Mouse (Mus musculus) forebrain, embryonic 11.5 days (tissue): ENCODE measurements around the gene Gm20388. TPM values are rescaled to one million over a fixed set of nuclear protein-coding genes. Genes with fewer than 3 reads are reported as not detected.

Source experiments
- ATAC-seq: fragments of 200-750 bp; cut with Nextera tagmentation; replicated peaks from 2 replicates; pipeline ENCODE4 v1.8.0; 2017; ENCODE audit warnings: moderate TSS enrichment; ENCODE audit not compliant: low FRiP score
- DNase-seq: peaks from one replicate; pipeline ENCODE4 v3.0.0-alpha.2; 2017; ENCODE audit warnings: low spot score
- H3K27ac ChIP-seq: fragments of 300-500 bp; sonication (generic); 2 replicates; pipeline ENCODE4 v1.5.1; 2014; ENCODE audit warnings: low read depth, low read length
- H3K27me3 ChIP-seq: fragments of 300-500 bp; sonication (generic); 2 replicates; pipeline ENCODE4 v1.6.1; 2014; ENCODE audit warnings: mild to moderate bottlenecking, low read length, mixed read lengths; ENCODE audit not compliant: control insufficient read depth, insufficient read depth
- H3K36me3 ChIP-seq: fragments of 300-500 bp; sonication (generic); 2 replicates; pipeline ENCODE4 v1.6.1; 2014; ENCODE audit warnings: mild to moderate bottlenecking, low read length, moderate library complexity, mixed read lengths; ENCODE audit not compliant: control insufficient read depth, insufficient read depth
- H3K4me1 ChIP-seq: fragments of 300-500 bp; sonication (generic); replicated peaks from 2 replicates; pipeline ENCODE4 v1.6.1; 2014; ENCODE audit warnings: low read length, mixed read lengths; ENCODE audit not compliant: control insufficient read depth, insufficient read depth
- H3K4me2 ChIP-seq: fragments of 300-500 bp; sonication (generic); 2 replicates; pipeline ENCODE4 v1.6.1; 2014; ENCODE audit warnings: low read depth, mild to moderate bottlenecking, low read length, moderate library complexity, mixed read lengths; ENCODE audit not compliant: severe bottlenecking
- H3K4me3 ChIP-seq: fragments of 300-500 bp; sonication (generic); 2 replicates; pipeline ENCODE4 v1.5.1; 2014; ENCODE audit warnings: low read depth, low read length
- H3K9ac ChIP-seq: fragments of 300-500 bp; sonication (generic); 2 replicates; pipeline ENCODE4 v1.6.1; 2014; ENCODE audit warnings: low read length
- H3K9me3 ChIP-seq: fragments of 300-500 bp; sonication (generic); 2 replicates; pipeline ENCODE4 v1.6.1; 2016; ENCODE audit warnings: low read length, mixed read lengths; ENCODE audit not compliant: control insufficient read depth
- WGBS: fragments of 180-500 bp; shearing (Covaris S2); extraction: QIAGEN DNeasy Blood & Tissue Kit; methylation state at CpG from one replicate; pipeline ENCODE4 v1.1.7; 2014; 5-methylcytosine and 5-hydroxymethylcytosine counted together
- polyA plus RNA-seq: library from polyadenylated mRNA; unstranded; fragments of >200 nt; fragmentation: Nextera tagmentation; extraction: Ambion mirVana; gene quantifications from 2 replicates; pipeline ENCODE4 v1.2.1, GENCODE M21; 2014

The Gm20388 gene
- polyA plus RNA-seq, 1 experiment from 2014 or later, result not detected

- H3K9ac ChIP-seq, result no peak overlapping the region
- no peaks in the 10 kb centered on the region for H3K4me1 ChIP-seq
- ATAC-seq, result no peak
- H3K27me3 ChIP-seq, result no peaks in the 10 kb centered on the region
- no peak overlapping the region for H3K27ac ChIP-seq
- DNase-seq, result no peak
- 81% methylated on average over 26 of the region's 26 CpGs for WGBS
- H3K36me3 ChIP-seq, result no peaks in the 10 kb centered on the region
- no peak overlapping the region for H3K4me3 ChIP-seq
- H3K4me2 ChIP-seq, result no peak overlapping the region
- no peaks in the 10 kb centered on the region for H3K9me3 ChIP-seq
Observed at GRCm38 (mm10) chr8:122306660-122307399, 2396.2 kb downstream of the Gm20388 start.

DNA sequence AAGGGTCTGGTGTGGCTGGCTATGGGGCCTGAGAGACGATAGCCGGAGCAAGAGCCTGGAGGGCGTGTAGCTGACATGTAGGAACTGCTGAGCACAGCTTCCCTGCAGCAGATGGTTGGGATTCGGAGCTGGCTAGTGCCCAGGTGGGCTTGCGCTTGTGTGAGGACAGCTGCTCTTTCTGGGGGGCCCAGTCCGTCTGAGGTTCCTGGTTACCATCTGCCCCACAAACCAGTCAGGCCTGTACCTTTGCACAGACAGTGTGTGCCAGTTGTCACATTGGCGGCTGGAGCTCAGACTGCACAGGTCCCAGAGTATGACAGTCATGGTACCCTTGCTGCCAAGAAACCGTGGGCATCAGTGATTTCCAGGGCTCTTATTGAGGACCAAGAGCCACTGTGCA lies 2397.2 kb downstream of the Gm20388 start:
- no peak overlapping the region for H3K27ac ChIP-seq
- H3K27me3 ChIP-seq, result no peaks in the 10 kb centered on the region
- WGBS, result 86% methylated on average over 8 of the region's 8 CpGs

GRCm38 (mm10) chr8:122309272-122309671 lies 2398.6 kb downstream of the Gm20388 start:
- WGBS, result 84% methylated on average over 12 of the region's 12 CpGs
- Histone ChIP-seq H3K9ac (no peak overlapping the region), H3K27me3 (no peaks in the 10 kb centered on the region), H3K36me3 (no peaks in the 10 kb centered on the region), H3K27ac (no peak overlapping the region), H3K9me3 (no peaks in the 10 kb centered on the region), H3K4me1 (no peaks in the 10 kb centered on the region), H3K4me3 (no peak overlapping the region), H3K4me2 (no peak overlapping the region)
- ATAC-seq (no peak), DNase-seq (no peak)

More for the DNA sequence above, 2397.2 kb downstream of the Gm20388 start:
- no peaks in the 10 kb centered on the region for H3K4me1 ChIP-seq
- DNase-seq (no peak), ATAC-seq (no peak)
- H3K36me3 ChIP-seq, result no peaks in the 10 kb centered on the region
- no peak overlapping the region for H3K9ac ChIP-seq
- H3K4me3 ChIP-seq, result no peak overlapping the region
- no peaks in the 10 kb centered on the region for H3K9me3 ChIP-seq
- no peak overlapping the region for H3K4me2 ChIP-seq

GRCm38 (mm10) chr8:122311115-122311514 lies 2400.5 kb downstream of the Gm20388 start:
- Histone ChIP-seq H3K4me3 (no peak overlapping the region), H3K4me2 (no peak overlapping the region), H3K4me1 (no peaks in the 10 kb centered on the region), H3K27ac (no peak overlapping the region), H3K27me3 (no peaks in the 10 kb centered on the region), H3K9ac (no peak overlapping the region), H3K36me3 (no peaks in the 10 kb centered on the region), H3K9me3 (no peaks in the 10 kb centered on the region)
- WGBS, result 83% methylated on average over 2 of the region's 2 CpGs
- no peak for DNase-seq
- no peak for ATAC-seq

- DNase-seq (no peak), ATAC-seq (no peak)
- Histone ChIP-seq H3K4me3 (no peak overlapping the region), H3K9ac (no peak overlapping the region), H3K4me1 (no peaks in the 10 kb centered on the region), H3K9me3 (no peaks in the 10 kb centered on the region), H3K36me3 (no peaks in the 10 kb centered on the region), H3K27me3 (no peaks in the 10 kb centered on the region), H3K4me2 (no peak overlapping the region), H3K27ac (0 out of 2 replicates have a peak overlapping the region, but pooled peaks have one; percentile 3)
- WGBS, result 76% methylated on average over 2 of the region's 2 CpGs
Observed at GRCm38 (mm10) chr8:122312553-122312952, 2401.9 kb downstream of the Gm20388 start.

DNA sequence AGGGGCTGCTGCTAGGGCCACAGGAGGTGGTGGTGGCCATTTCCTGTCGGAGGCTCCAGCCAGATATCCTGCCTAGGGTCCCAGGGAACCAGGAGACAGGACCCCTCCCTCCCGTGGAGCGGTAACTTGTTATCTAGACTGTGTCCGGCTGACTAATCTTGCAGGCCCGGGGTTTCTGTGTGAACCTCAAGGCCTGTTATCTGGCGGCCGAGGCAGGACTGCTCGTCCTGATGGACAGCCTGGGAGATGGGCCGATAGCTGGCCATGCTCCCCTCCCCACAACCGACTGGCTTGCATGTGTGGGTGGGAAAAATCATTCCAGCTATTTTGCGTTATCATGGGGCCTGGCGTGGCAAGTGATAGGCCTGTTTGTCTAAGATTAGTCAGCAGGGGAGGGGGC lies 2402.7 kb downstream of the Gm20388 start:
- no peaks in the 10 kb centered on the region for H3K36me3 ChIP-seq
- H3K4me1 ChIP-seq, result 0 out of 2 replicates have a peak, but pooled peaks cover 2% of the 10 kb centered on the region
- no peaks in the 10 kb centered on the region for H3K27me3 ChIP-seq
- WGBS, result 71% methylated on average over 12 of the region's 12 CpGs
- no peaks in the 10 kb centered on the region for H3K9me3 ChIP-seq
- no peak for ATAC-seq
- H3K4me2 ChIP-seq, result no peak overlapping the region
- H3K9ac ChIP-seq, result no peak overlapping the region
- H3K27ac ChIP-seq, result no peak overlapping the region
- no peak overlapping the region for H3K4me3 ChIP-seq
- no peak for DNase-seq

GRCm38 (mm10) chr8:122314899-122315496 lies 2404.4 kb downstream of the Gm20388 start:
- no peaks in the 10 kb centered on the region for H3K9me3 ChIP-seq
- no peak overlapping the region for H3K4me3 ChIP-seq
- H3K4me2 ChIP-seq, result no peak overlapping the region
- H3K9ac ChIP-seq, result no peak overlapping the region
- 0 out of 2 replicates have a peak, but pooled peaks cover 4% of the 10 kb centered on the region for H3K4me1 ChIP-seq
- no peak overlapping the region for H3K27ac ChIP-seq
- no peak for ATAC-seq
- no peak for DNase-seq
- no peaks in the 10 kb centered on the region for H3K27me3 ChIP-seq
- 68% methylated on average over 13 of the region's 13 CpGs for WGBS
- no peaks in the 10 kb centered on the region for H3K36me3 ChIP-seq

DNA sequence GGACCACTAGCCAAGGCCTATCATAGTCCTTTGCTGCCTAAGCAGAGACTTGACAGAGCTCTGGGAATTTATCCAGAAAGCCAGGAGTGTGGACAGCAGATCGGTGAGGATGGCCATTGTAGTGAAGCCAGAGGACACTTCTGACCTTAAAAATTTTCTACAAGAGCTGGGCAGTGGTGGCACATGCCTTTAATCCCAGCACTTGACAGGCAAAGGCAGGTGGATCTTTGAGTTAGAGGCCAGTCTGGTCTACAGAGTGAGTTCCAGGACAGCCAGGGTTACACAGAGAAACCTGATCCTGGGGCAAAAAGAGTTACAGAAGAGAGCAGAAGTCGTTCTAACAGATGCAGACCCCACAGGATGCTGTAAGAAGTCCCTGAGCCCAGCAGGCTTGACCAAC lies 2405.8 kb downstream of the Gm20388 start:
- 71% methylated on average over 2 of the region's 2 CpGs for WGBS
- H3K4me2 ChIP-seq, result no peak overlapping the region
- H3K9me3 ChIP-seq, result no peaks in the 10 kb centered on the region
- DNase-seq (no peak), ATAC-seq (no peak)
- no peak overlapping the region for H3K4me3 ChIP-seq
- no peak overlapping the region for H3K9ac ChIP-seq
- no peak overlapping the region for H3K27ac ChIP-seq
- no peaks in the 10 kb centered on the region for H3K27me3 ChIP-seq
- H3K4me1 ChIP-seq, result 0 out of 2 replicates have a peak, but pooled peaks cover 6% of the 10 kb centered on the region
- H3K36me3 ChIP-seq, result no peaks in the 10 kb centered on the region
